Mouse (Mus musculus): ENCODE results near the gene Nbdy. TPM values are rescaled to one million over a fixed set of nuclear protein-coding genes. Genes with fewer than 3 reads are reported as not detected.

The Nbdy gene
- polyA plus RNA-seq (2012; rRNA removed): 25.9 and 39.7 TPM in 2 replicates

DNA sequence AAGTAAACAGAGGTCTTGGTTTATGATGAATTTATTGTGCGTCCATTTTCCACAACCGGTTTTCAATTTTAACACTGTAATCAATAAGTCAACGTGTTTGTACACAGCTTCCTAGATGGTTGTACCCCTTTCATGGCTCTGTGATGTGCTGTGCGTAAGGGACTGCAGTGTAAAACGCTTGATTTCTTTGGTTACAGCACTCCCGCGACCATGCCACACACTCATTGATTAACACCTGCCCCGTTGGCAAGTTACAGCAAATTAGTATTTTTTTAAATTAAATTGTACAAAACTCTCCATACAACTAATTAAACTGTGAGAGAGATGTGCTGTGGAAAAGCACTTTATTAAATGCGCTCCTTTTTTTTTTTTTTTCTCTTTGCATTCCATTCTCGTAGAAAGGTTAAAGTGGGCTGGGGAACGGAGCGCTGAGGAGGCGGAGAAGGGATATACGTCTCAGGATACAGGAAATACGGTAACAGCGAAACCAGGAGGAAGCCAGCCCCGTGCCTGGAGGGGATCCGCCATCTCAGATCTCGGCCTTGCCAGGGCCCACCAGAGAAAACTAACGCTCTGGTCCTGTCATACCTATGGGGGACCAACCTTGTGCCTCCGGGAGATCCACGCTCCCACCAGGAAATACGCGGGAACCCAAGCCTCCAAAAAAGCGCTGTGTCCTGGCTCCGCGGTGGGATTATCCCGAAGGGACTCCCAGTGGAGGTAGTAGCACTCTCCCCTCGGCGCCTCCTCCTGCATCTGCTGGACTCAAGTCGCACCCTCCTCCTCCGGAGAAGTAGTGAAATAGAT, at the start of gene Nbdy:
TSS of gene Nbdy (plus strand) at position 481 of the 807 bp plus-strand sequence.

GRCm38 (mm10) chrX:153695782-153696395, 27.5 kb upstream of the Nbdy start, which contains the start of gene Kctd12b:
Gene Kctd12b, minus strand, starts transcription at chrX:153696391.

Other genes with a start within 250 kb of the Nbdy start
- gene Ubqln2, start 225.4 kb upstream of the Nbdy start, polyA plus RNA-seq (2012; rRNA removed): 62.4 and 69.5 TPM in 2 replicates
- gene Cypt3, start 165.0 kb upstream of the Nbdy start, polyA plus RNA-seq (2012; rRNA removed): not detected in 2 replicates
- gene Kctd12b, start 27.2 kb upstream of the Nbdy start, polyA plus RNA-seq (2012; rRNA removed): 2.5 and 2.9 TPM in 2 replicates
- 5.8 and 7.6 TPM in 2 replicates for gene Spin2c, start 108.6 kb downstream of the Nbdy start, polyA plus RNA-seq (2012; rRNA removed)